Mouse (Mus musculus) MEL (cell line): ENCODE measurements around the gene Pax6.

Experiments used
- BHLHE40 ChIP-seq: IDR thresholded peaks from 2 replicates; pipeline ENCODE4 v1.6.1; 2012; ENCODE audit warnings: low read depth, mild to moderate bottlenecking, inconsistent platforms, low read length, improper control_type of control experiment, borderline replicate concordance
- CTCF ChIP-seq, 3 experiments: IDR thresholded peaks in 2 of 3; conservative IDR thresholded peaks in 1 of 3; 2 replicates each; pipeline ENCODE4 v1.5.1; 2011 to 2012; ENCODE audit warnings: low read length in 3 of 3, low read depth in 2 of 3, mild to moderate bottlenecking in 2 of 3, improper control_type of control experiment in 1 of 3, inconsistent platforms in 1 of 3, mixed read lengths in 1 of 3, moderate library complexity in 1 of 3; ENCODE audit not compliant: control insufficient read depth in 1 of 3, insufficient read depth in 1 of 3, poor library complexity in 1 of 3, severe bottlenecking in 1 of 3
- ELF1 ChIP-seq: IDR thresholded peaks from 2 replicates; pipeline ENCODE4 v1.6.1; 2014; ENCODE audit warnings: low read depth, mild to moderate bottlenecking, inconsistent platforms, low read length, improper control_type of control experiment, moderate library complexity
- ETS1 ChIP-seq: IDR thresholded peaks from 2 replicates; pipeline ENCODE4 v1.6.1; 2012; ENCODE audit warnings: low read depth, mild to moderate bottlenecking, inconsistent platforms, low read length, improper control_type of control experiment, moderate library complexity
- HCFC1 ChIP-seq: IDR thresholded peaks from 2 replicates; pipeline ENCODE4 v1.6.1; 2012; ENCODE audit warnings: low read depth, mild to moderate bottlenecking, inconsistent platforms, low read length, improper control_type of control experiment, moderate library complexity
- JUND ChIP-seq: IDR thresholded peaks from 2 replicates; pipeline ENCODE4 v1.6.1; 2011; ENCODE audit warnings: low read depth, mild to moderate bottlenecking, improper control_type of control experiment, low read length
- MAFK ChIP-seq: IDR thresholded peaks from 2 replicates; pipeline ENCODE4 v1.6.1; 2011; ENCODE audit warnings: low read depth, mild to moderate bottlenecking, low read length, improper control_type of control experiment, borderline replicate concordance
- NRF1 ChIP-seq: IDR thresholded peaks from 2 replicates; pipeline ENCODE4 v1.6.1; 2014; ENCODE audit warnings: low read depth, mild to moderate bottlenecking, inconsistent platforms, low read length, improper control_type of control experiment, moderate library complexity; ENCODE audit not compliant: poor library complexity, insufficient read depth, severe bottlenecking
- POLR2A ChIP-seq, 2 experiments: IDR thresholded peaks; 2 replicates each; pipeline ENCODE4 v1.6.1; 2011 to 2012; ENCODE audit warnings: low read length in 2 of 2, mild to moderate bottlenecking in 2 of 2, control low read depth in 1 of 2, improper control_type of control experiment in 1 of 2, low read depth in 1 of 2, moderate library complexity in 1 of 2; ENCODE audit not compliant: control insufficient read depth in 1 of 2, insufficient read depth in 1 of 2, poor library complexity in 1 of 2
- RAD21 ChIP-seq: IDR thresholded peaks from 2 replicates; pipeline ENCODE4 v1.6.1; 2011; ENCODE audit warnings: mild to moderate bottlenecking, low read depth, low read length, improper control_type of control experiment
- TAL1 ChIP-seq: IDR thresholded peaks from 2 replicates; pipeline ENCODE4 v1.6.1; 2012; ENCODE audit warnings: mild to moderate bottlenecking, inconsistent platforms, low read length, moderate library complexity, mixed read lengths
- UBTF ChIP-seq: IDR thresholded peaks from 2 replicates; pipeline ENCODE4 v1.6.1; 2012; ENCODE audit warnings: low read depth, mild to moderate bottlenecking, inconsistent platforms, low read length, improper control_type of control experiment, moderate library complexity, borderline replicate concordance; ENCODE audit not compliant: insufficient read depth
- ZC3H11A ChIP-seq: IDR thresholded peaks from 2 replicates; pipeline ENCODE4 v1.6.1; 2012; ENCODE audit warnings: low read depth, mild to moderate bottlenecking, inconsistent platforms, low read length, improper control_type of control experiment
- ZMIZ1 ChIP-seq: IDR thresholded peaks from 2 replicates; pipeline ENCODE4 v1.6.1; 2012; ENCODE audit warnings: low read depth, mild to moderate bottlenecking, inconsistent platforms, low read length, improper control_type of control experiment, moderate library complexity

DNA sequence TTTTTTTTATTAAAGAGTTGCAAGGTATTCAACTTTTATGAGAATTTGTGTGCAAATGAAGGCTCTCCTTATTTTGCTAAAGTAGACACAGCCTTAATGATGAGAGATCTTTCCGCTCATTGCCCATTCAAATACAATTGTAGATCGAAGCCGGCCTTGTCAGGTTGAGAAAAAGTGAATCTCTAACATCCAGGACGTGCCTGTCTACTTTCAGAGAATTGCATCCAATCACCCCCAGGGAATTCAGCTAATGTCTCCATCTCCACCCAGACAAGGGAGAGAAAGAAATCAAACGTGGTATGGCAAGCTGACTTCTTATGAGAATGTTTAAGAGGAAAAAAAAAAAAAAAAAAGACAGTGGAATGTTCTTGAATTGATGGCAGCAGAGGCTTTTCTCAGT, 3.7 kb upstream of the Pax6 start:
- no peak for TF ChIP-seq POLR2A (IDR thresholded peaks at IDR 0.05; ENCODE audit: control insufficient read depth in 1 of 2, insufficient read depth in 1 of 2, low read depth in 1 of 2, low read length in 2 of 2, poor library complexity in 1 of 2)
- TF ChIP-seq HCFC1: no peak
- TF ChIP-seq NRF1: no peak
- no peak for TF ChIP-seq JUND
- no peak for TF ChIP-seq MAFK
- TF ChIP-seq CTCF (IDR thresholded peaks at IDR 0.05 in 2 of 3, conservative IDR thresholded peaks at IDR 0.05 in 1 of 3; ENCODE audit: control insufficient read depth in 1 of 3, insufficient read depth in 1 of 3, low read depth in 2 of 3, low read length in 3 of 3, poor library complexity in 1 of 3, severe bottlenecking in 1 of 3): no peak
- TF ChIP-seq ZMIZ1: no peak
- TF ChIP-seq RAD21: no peak
- TF ChIP-seq TAL1: no peak
- TF ChIP-seq ETS1: no peak
- TF ChIP-seq ZC3H11A: no peak
- no peak for TF ChIP-seq BHLHE40
- no peak for TF ChIP-seq UBTF
- TF ChIP-seq ELF1: no peak
